Mouse (Mus musculus): Measurements from ENCODE around the gene Rgs8.

- TF ChIP-seq CHD2 (IDR thresholded peaks at IDR 0.05; ENCODE audit: low read length) (no peak), HCFC1 (IDR thresholded peaks at IDR 0.05; ENCODE audit: low read depth, low read length) (no peak), RCOR1 (conservative IDR thresholded peaks at IDR 0.05; ENCODE audit: low read depth, low read length) (no peak), NRF1 (IDR thresholded peaks at IDR 0.05; ENCODE audit: low read depth, low read length) (no peak), ELF1 (IDR thresholded peaks at IDR 0.05; ENCODE audit: low read depth, low read length) (no peak), CTCF (conservative IDR thresholded peaks at IDR 0.05 in 1 of 2, IDR thresholded peaks at IDR 0.05 in 1 of 2; ENCODE audit: low read depth in 2 of 2, low read length in 2 of 2) (no peak), KAT2A (IDR thresholded peaks at IDR 0.05; ENCODE audit: insufficient replicate concordance, low read length) (no peak), GABPA (IDR thresholded peaks at IDR 0.05; ENCODE audit: insufficient replicate concordance, low read depth, low read length) (no peak), MAFK (IDR thresholded peaks at IDR 0.05; ENCODE audit: insufficient replicate concordance, low read length) (no peak), POLR2A (IDR thresholded peaks at IDR 0.05; ENCODE audit: low read depth, low read length) (no peak), CHD1 (IDR thresholded peaks at IDR 0.05; ENCODE audit: low read depth, low read length) (no peak), ZNF384 (IDR thresholded peaks at IDR 0.05; ENCODE audit: low read depth, low read length) (no peak), ZC3H11A (IDR thresholded peaks at IDR 0.05; ENCODE audit: low read depth, low read length) (no peak)
These were observed 65.2 kb downstream of the Rgs8 start for GRCm38 (mm10) chr1:153717990-153718389.
